Mouse (Mus musculus): Measurements from ENCODE around the gene N4bp2l2. TPM values are rescaled to one million over a fixed set of nuclear protein-coding genes. Genes with fewer than 3 reads are reported as not detected.

Gene N4bp2l2
- polyA plus RNA-seq, 1 experiment from 2014 or later, result 32.2 TPM

GRCm38 (mm10) chr5:150570496-150571219 is 95.3 kb downstream of the N4bp2l2 start:
- Histone ChIP-seq H3K4me1 (ENCODE audit: control insufficient read depth in 2 of 2, insufficient read depth in 2 of 2, low read length in 2 of 2) (peaks cover 0 to 6% of the 10 kb centered on the region in 2 experiments; a peak in 1 of 4 replicates), H3K27me3 (ENCODE audit: control insufficient read depth, insufficient read depth, low read length) (no peaks in the 10 kb centered on the region), H3K4me3 (ENCODE audit: control insufficient read depth in 1 of 2, insufficient read depth in 1 of 2, low read depth in 1 of 2, low read length in 2 of 2) (no peak overlapping the region), H3K9me3 (ENCODE audit: control insufficient read depth, low read length) (no peaks in the 10 kb centered on the region), H3K27ac (replicated peaks in 1 of 2; ENCODE audit: control insufficient read depth in 1 of 2, insufficient read depth in 1 of 2, low read depth in 2 of 2, low read length in 2 of 2) (no peak overlapping the region), H3K4me2 (ENCODE audit: low read length) (no peak overlapping the region), H3K9ac (ENCODE audit: low read length) (no peak overlapping the region), H3K36me3 (ENCODE audit: control insufficient read depth, insufficient read depth, low read length) (peaks cover 76% of the 10 kb centered on the region)
- WGBS, result 91% methylated on average over 11 of the region's 11 CpGs
- ATAC-seq (ENCODE audit: insufficient number of reproducible peaks, insufficient read depth, low FRiP score, low read depth), result no peak

DNA sequence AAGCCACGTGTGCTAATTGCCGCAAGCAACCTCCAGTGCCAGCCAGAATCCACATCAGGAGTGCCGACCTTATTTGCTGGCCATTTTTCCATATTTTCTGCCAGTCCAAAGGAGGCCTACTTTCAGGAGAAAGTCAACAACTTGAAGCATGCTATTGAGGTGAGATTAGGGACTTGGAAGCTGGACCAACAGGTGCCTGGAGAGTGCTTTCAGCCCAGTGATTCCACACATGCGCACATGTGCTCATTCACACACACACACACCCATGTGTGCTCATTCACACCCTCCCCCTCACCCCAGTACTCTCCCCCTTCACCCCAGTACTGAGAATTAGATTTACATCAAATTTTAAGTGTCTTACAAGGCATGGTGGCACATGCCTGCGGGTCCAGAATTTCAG is 99.0 kb downstream of the N4bp2l2 start:
- no peak overlapping the region for H3K4me3 ChIP-seq (ENCODE audit: control insufficient read depth in 1 of 2, insufficient read depth in 1 of 2, low read depth in 1 of 2, low read length in 2 of 2)
- no peak overlapping the region for H3K4me2 ChIP-seq (ENCODE audit: low read length)
- no peaks in the 10 kb centered on the region for H3K9me3 ChIP-seq (ENCODE audit: control insufficient read depth, low read length)
- H3K27ac ChIP-seq (replicated peaks in 1 of 2; ENCODE audit: control insufficient read depth in 1 of 2, insufficient read depth in 1 of 2, low read depth in 2 of 2, low read length in 2 of 2), result no peak overlapping the region
- no peak overlapping the region for H3K9ac ChIP-seq (ENCODE audit: low read length)
- no peaks in the 10 kb centered on the region for H3K27me3 ChIP-seq (ENCODE audit: control insufficient read depth, insufficient read depth, low read length)
- H3K36me3 ChIP-seq (ENCODE audit: control insufficient read depth, insufficient read depth, low read length), result peaks cover 76% of the 10 kb centered on the region
- no peak for ATAC-seq (ENCODE audit: insufficient number of reproducible peaks, insufficient read depth, low FRiP score, low read depth)
- H3K4me1 ChIP-seq (ENCODE audit: control insufficient read depth in 2 of 2, insufficient read depth in 2 of 2, low read length in 2 of 2), result no peaks in the 10 kb centered on the region
- 91% methylated on average over 5 of the region's 5 CpGs for WGBS

GRCm38 (mm10) chr5:150566226-150566625 is 99.8 kb downstream of the N4bp2l2 start:
- Histone ChIP-seq H3K36me3 (ENCODE audit: control insufficient read depth, insufficient read depth, low read length) (peaks cover 75% of the 10 kb centered on the region), H3K9ac (ENCODE audit: low read length) (no peak overlapping the region), H3K4me2 (ENCODE audit: low read length) (no peak overlapping the region), H3K27me3 (ENCODE audit: control insufficient read depth, insufficient read depth, low read length) (no peaks in the 10 kb centered on the region), H3K4me3 (ENCODE audit: control insufficient read depth in 1 of 2, insufficient read depth in 1 of 2, low read depth in 1 of 2, low read length in 2 of 2) (no peak overlapping the region), H3K4me1 (ENCODE audit: control insufficient read depth in 2 of 2, insufficient read depth in 2 of 2, low read length in 2 of 2) (no peaks in the 10 kb centered on the region), H3K27ac (replicated peaks in 1 of 2; ENCODE audit: control insufficient read depth in 1 of 2, insufficient read depth in 1 of 2, low read depth in 2 of 2, low read length in 2 of 2) (no peak overlapping the region), H3K9me3 (ENCODE audit: control insufficient read depth, low read length) (no peaks in the 10 kb centered on the region)
- 55% methylated on average over 3 of the region's 3 CpGs for WGBS
- ATAC-seq (ENCODE audit: insufficient number of reproducible peaks, insufficient read depth, low FRiP score, low read depth), result no peak

- Histone ChIP-seq H3K9me3 (ENCODE audit: control insufficient read depth, low read length) (no peaks in the 10 kb centered on the region), H3K27ac (replicated peaks in 1 of 2; ENCODE audit: control insufficient read depth in 1 of 2, insufficient read depth in 1 of 2, low read depth in 2 of 2, low read length in 2 of 2) (no peak overlapping the region), H3K36me3 (ENCODE audit: control insufficient read depth, insufficient read depth, low read length) (peaks cover 71% of the 10 kb centered on the region), H3K4me2 (ENCODE audit: low read length) (no peak overlapping the region), H3K4me3 (ENCODE audit: control insufficient read depth in 1 of 2, insufficient read depth in 1 of 2, low read depth in 1 of 2, low read length in 2 of 2) (no peak overlapping the region), H3K4me1 (ENCODE audit: control insufficient read depth in 2 of 2, insufficient read depth in 2 of 2, low read length in 2 of 2) (peaks cover 0 to 7% of the 10 kb centered on the region in 2 experiments; a peak in 2 of 4 replicates), H3K9ac (ENCODE audit: low read length) (no peak overlapping the region), H3K27me3 (ENCODE audit: control insufficient read depth, insufficient read depth, low read length) (no peaks in the 10 kb centered on the region)
- ATAC-seq (ENCODE audit: insufficient number of reproducible peaks, insufficient read depth, low FRiP score, low read depth), result no peak
- WGBS, result 91% methylated on average over 6 of the region's 6 CpGs
Observed at GRCm38 (mm10) chr5:150564426-150564825, 101.6 kb downstream of the N4bp2l2 start.

GRCm38 (mm10) chr5:150561783-150562182 is 104.2 kb downstream of the N4bp2l2 start:
- no peak for ATAC-seq (ENCODE audit: insufficient number of reproducible peaks, insufficient read depth, low FRiP score, low read depth)
- 73% methylated on average over 5 of the region's 5 CpGs for WGBS
- no peak overlapping the region for H3K9ac ChIP-seq (ENCODE audit: low read length)
- H3K27me3 ChIP-seq (ENCODE audit: control insufficient read depth, insufficient read depth, low read length), result no peaks in the 10 kb centered on the region
- no peaks in the 10 kb centered on the region for H3K9me3 ChIP-seq (ENCODE audit: control insufficient read depth, low read length)
- H3K4me1 ChIP-seq (ENCODE audit: control insufficient read depth in 2 of 2, insufficient read depth in 2 of 2, low read length in 2 of 2), result peaks cover 0 to 12% of the 10 kb centered on the region in 2 experiments; a peak in 2 of 4 replicates
- peaks cover 70% of the 10 kb centered on the region for H3K36me3 ChIP-seq (ENCODE audit: control insufficient read depth, insufficient read depth, low read length)
- H3K27ac ChIP-seq (replicated peaks in 1 of 2; ENCODE audit: control insufficient read depth in 1 of 2, insufficient read depth in 1 of 2, low read depth in 2 of 2, low read length in 2 of 2), result no peak overlapping the region
- no peak overlapping the region for H3K4me2 ChIP-seq (ENCODE audit: low read length)
- no peak overlapping the region for H3K4me3 ChIP-seq (ENCODE audit: control insufficient read depth in 1 of 2, insufficient read depth in 1 of 2, low read depth in 1 of 2, low read length in 2 of 2)

GRCm38 (mm10) chr5:150561376-150561775 is 104.6 kb downstream of the N4bp2l2 start:
- no peaks in the 10 kb centered on the region for H3K27me3 ChIP-seq (ENCODE audit: control insufficient read depth, insufficient read depth, low read length)
- H3K9me3 ChIP-seq (ENCODE audit: control insufficient read depth, low read length), result no peaks in the 10 kb centered on the region
- no peak overlapping the region for H3K4me2 ChIP-seq (ENCODE audit: low read length)
- H3K27ac ChIP-seq (replicated peaks in 1 of 2; ENCODE audit: control insufficient read depth in 1 of 2, insufficient read depth in 1 of 2, low read depth in 2 of 2, low read length in 2 of 2), result no peak overlapping the region
- H3K36me3 ChIP-seq (ENCODE audit: control insufficient read depth, insufficient read depth, low read length), result peaks cover 68% of the 10 kb centered on the region
- H3K4me3 ChIP-seq (ENCODE audit: control insufficient read depth in 1 of 2, insufficient read depth in 1 of 2, low read depth in 1 of 2, low read length in 2 of 2), result no peak overlapping the region
- ATAC-seq (ENCODE audit: insufficient number of reproducible peaks, insufficient read depth, low FRiP score, low read depth), result no peak
- H3K9ac ChIP-seq (ENCODE audit: low read length), result no peak overlapping the region
- H3K4me1 ChIP-seq (ENCODE audit: control insufficient read depth in 2 of 2, insufficient read depth in 2 of 2, low read length in 2 of 2), result peaks cover 0 to 12% of the 10 kb centered on the region in 2 experiments; a peak in 2 of 4 replicates

GRCm38 (mm10) chr5:150560851-150561250 is 105.1 kb downstream of the N4bp2l2 start:
- Histone ChIP-seq H3K27ac (replicated peaks in 1 of 2; ENCODE audit: control insufficient read depth in 1 of 2, insufficient read depth in 1 of 2, low read depth in 2 of 2, low read length in 2 of 2) (no peak overlapping the region), H3K4me2 (ENCODE audit: low read length) (no peak overlapping the region), H3K9me3 (ENCODE audit: control insufficient read depth, low read length) (no peaks in the 10 kb centered on the region), H3K9ac (ENCODE audit: low read length) (no peak overlapping the region), H3K36me3 (ENCODE audit: control insufficient read depth, insufficient read depth, low read length) (peaks cover 65% of the 10 kb centered on the region), H3K4me3 (ENCODE audit: control insufficient read depth in 1 of 2, insufficient read depth in 1 of 2, low read depth in 1 of 2, low read length in 2 of 2) (no peak overlapping the region), H3K4me1 (ENCODE audit: control insufficient read depth in 2 of 2, insufficient read depth in 2 of 2, low read length in 2 of 2) (peaks cover 0 to 12% of the 10 kb centered on the region in 2 experiments; a peak in 2 of 4 replicates), H3K27me3 (ENCODE audit: control insufficient read depth, insufficient read depth, low read length) (no peaks in the 10 kb centered on the region)
- ATAC-seq (ENCODE audit: insufficient number of reproducible peaks, insufficient read depth, low FRiP score, low read depth), result no peak
- WGBS, result 94% methylated on average over 5 of the region's 5 CpGs
